Comparison of ENCODE assay signal across 13 mouse cellular contexts in genomic region chr3:142935949-142936348, GRCm38 (mm10). TPM values are rescaled to one million over a fixed set of nuclear protein-coding genes. Genes with fewer than 3 reads are reported as not detected.
A peak's percentile ranks its signal among the peaks of the same experiment; 100 is the strongest.
DNase-seq lines count a peak whose midpoint lies in the region; ATAC-seq and TF ChIP-seq lines count a peak whose summit lies in the region.
"Had no signal": no experiment of that assay in that cellular context is flagged by ENCODE, and none has a peak within 500 bp of the region (broad histone marks: within the 10 kb centered on the region; RNA-seq: fewer than 3 reads in every experiment).

No protein-coding gene starts in this region.

- no peaks in the 10 kb centered on the region for H3K36me3 ChIP-seq in midbrain, embryonic 11.5 days (ENCODE audit: control insufficient read depth, insufficient read depth, low read length)
- H3K36me3 ChIP-seq in midbrain, embryonic 13.5 days, result no peaks in the 10 kb centered on the region
- H3K36me3 ChIP-seq in hindbrain, postnatal 0 days (ENCODE audit: insufficient read depth, low read length), result no peaks in the 10 kb centered on the region
- H3K36me3 ChIP-seq: embryonic facial prominence, embryonic 12.5 days; hindbrain, embryonic 15.5 days had no signal

- no peak for TF ChIP-seq CTCF in hindbrain, postnatal 0 days (IDR thresholded peaks at IDR 0.05; ENCODE audit: low read depth)

- WGBS in midbrain, embryonic 11.5 days, result 66% methylated on average over 5 of the region's 5 CpGs
- 72% methylated on average over 5 of the region's 5 CpGs for WGBS in midbrain, embryonic 13.5 days
- WGBS in hindbrain, postnatal 0 days, result 63% methylated on average over 5 of the region's 5 CpGs

- peaks cover 2% of the 10 kb centered on the region; the same call in 1 of the 2 replicates for H3K4me1 ChIP-seq in midbrain, embryonic 11.5 days (ENCODE audit: control insufficient read depth, insufficient read depth, low read length)
- H3K4me1 ChIP-seq in midbrain, embryonic 13.5 days (replicated peaks), result peaks cover 9% of the 10 kb centered on the region; the same call in 1 of the 2 replicates
- no peaks in the 10 kb centered on the region for H3K4me1 ChIP-seq in hindbrain, postnatal 0 days (ENCODE audit: insufficient read depth, low read length)
- H3K4me1 ChIP-seq: embryonic facial prominence, embryonic 12.5 days; hindbrain, embryonic 15.5 days had no signal

- no peak overlapping the region for H3K4me3 ChIP-seq in midbrain, embryonic 11.5 days (ENCODE audit: low read depth, low read length)
- H3K4me3 ChIP-seq in midbrain, embryonic 13.5 days (replicated peaks), result no peak overlapping the region
- H3K4me3 ChIP-seq in hindbrain, postnatal 0 days (ENCODE audit: low read length), result no peak overlapping the region
- H3K4me3 ChIP-seq: embryonic facial prominence, embryonic 12.5 days; hindbrain, embryonic 15.5 days; myocyte had no signal

- DNase-seq in midbrain, embryonic 11.5 days (ENCODE audit: low spot score, missing footprints), result peak; percentile 81
- DNase-seq in heart, postnatal 10 days, result peak; percentile 4 to 17
- peak; percentile 13 for DNase-seq in lung, postnatal 14 days
- peak; percentile 84 for DNase-seq in testis, postnatal 14 days (ENCODE audit: low spot score)
- no peak for DNase-seq in hindbrain, postnatal 0 days (ENCODE audit: low spot score)
- DNase-seq in thymus, postnatal 14 days, result no peak
- no peak for DNase-seq in neural tube, embryonic 10.5 days (ENCODE audit: extremely low spot score, low spot score)
- DNase-seq: forebrain, postnatal 0 days; kidney, postnatal 36 days had no signal

- intact Hi-C loops in heart, postnatal 10 days (cut with DNase I), result no loop called here

- no peak overlapping the region for H3K9ac ChIP-seq in midbrain, embryonic 11.5 days (ENCODE audit: low read length)
- no peak overlapping the region for H3K9ac ChIP-seq in midbrain, embryonic 13.5 days (replicated peaks)
- H3K9ac ChIP-seq in hindbrain, postnatal 0 days (replicated peaks; ENCODE audit: low read length), result no peak overlapping the region
- H3K9ac ChIP-seq: embryonic facial prominence, embryonic 12.5 days; forebrain, postnatal 0 days; hindbrain, embryonic 15.5 days had no signal

- 0 out of 2 replicates have a peak, but pooled peaks have one; percentile 11 for ATAC-seq in midbrain, embryonic 11.5 days (ENCODE audit: low FRiP score)
- no peak for ATAC-seq in midbrain, embryonic 13.5 days
- no peak for ATAC-seq in hindbrain, postnatal 0 days
- ATAC-seq: forebrain, postnatal 0 days had no signal

- H3K4me2 ChIP-seq in midbrain, embryonic 11.5 days, result no peak overlapping the region
- H3K4me2 ChIP-seq in midbrain, embryonic 13.5 days (replicated peaks), result no peak overlapping the region
- no peak overlapping the region for H3K4me2 ChIP-seq in hindbrain, postnatal 0 days (ENCODE audit: low read depth, low read length)
- H3K4me2 ChIP-seq: embryonic facial prominence, embryonic 12.5 days; hindbrain, embryonic 15.5 days had no signal

- H3K9me3 ChIP-seq in midbrain, embryonic 11.5 days (ENCODE audit: control insufficient read depth, low read length), result no peaks in the 10 kb centered on the region
- no peaks in the 10 kb centered on the region for H3K9me3 ChIP-seq in midbrain, embryonic 13.5 days
- no peaks in the 10 kb centered on the region for H3K9me3 ChIP-seq in hindbrain, postnatal 0 days (ENCODE audit: low read length)
- H3K9me3 ChIP-seq: embryonic facial prominence, embryonic 12.5 days; hindbrain, embryonic 15.5 days had no signal

- H3K27me3 ChIP-seq in midbrain, embryonic 11.5 days (ENCODE audit: control insufficient read depth, insufficient read depth, low read length), result no peaks in the 10 kb centered on the region
- no peaks in the 10 kb centered on the region for H3K27me3 ChIP-seq in midbrain, embryonic 13.5 days
- no peaks in the 10 kb centered on the region for H3K27me3 ChIP-seq in hindbrain, postnatal 0 days (ENCODE audit: insufficient read depth, low read length)
- H3K27me3 ChIP-seq: embryonic facial prominence, embryonic 12.5 days; hindbrain, embryonic 15.5 days had no signal

- no peak overlapping the region for H3K27ac ChIP-seq in midbrain, embryonic 11.5 days (ENCODE audit: low read depth, low read length)
- no peak overlapping the region for H3K27ac ChIP-seq in midbrain, embryonic 13.5 days
- no peak overlapping the region for H3K27ac ChIP-seq in hindbrain, postnatal 0 days
- H3K27ac ChIP-seq: embryonic facial prominence, embryonic 12.5 days; hindbrain, embryonic 15.5 days had no signal

RNA-seq across cellular contexts. Expression of gene Pkn2, which starts 54.1 kb away (rescaled TPM):
- 43.0 and 45.9 TPM in 2 replicates for polyA plus RNA-seq in midbrain, embryonic 11.5 days (2014; fragmentation: Nextera tagmentation; extraction: Ambion mirVana)
- polyA plus RNA-seq in midbrain, embryonic 13.5 days (2015; fragmentation: Nextera tagmentation; extraction: Ambion mirVana), result 27.3 and 32.6 TPM in 2 replicates
- 10 to 100 TPM; 47.5 to 53.7 TPM for total RNA-seq in heart, postnatal 10 days (2021)
- 13.9 and 23.6 TPM in 2 replicates for total RNA-seq in hindbrain, postnatal 0 days (2014; rRNA removed)
- 25.3 and 26.2 TPM in 2 replicates for polyA plus RNA-seq in hindbrain, postnatal 0 days (2015; fragmentation: Nextera tagmentation; extraction: Ambion mirVana)

Comparison
In these comparisons a context has a peak if more than half of its experiments do, and no peak if none do; other contexts are left out.
1. DNase-seq: peak in midbrain, embryonic 11.5 days (single experiment), heart, postnatal 10 days (2 of 2), lung, postnatal 14 days (single experiment) and testis, postnatal 14 days (single experiment); none in hindbrain, postnatal 0 days (single experiment), thymus, postnatal 14 days (single experiment) and neural tube, embryonic 10.5 days (single experiment).